Mouse (Mus musculus): ENCODE data around the gene Lrrc8d. TPM values are rescaled to one million over a fixed set of nuclear protein-coding genes. Genes with fewer than 3 reads are reported as not detected.

Gene Lrrc8d
- total and polyA plus RNA-seq, 3 experiments: 7.0 to 26.1 (median 16.6) TPM

GRCm38 (mm10) chr5:105669086-105669485 lies 30.7 kb upstream of the Lrrc8d start:
- H3K36me3 ChIP-seq (replicated peaks in 1 of 2; ENCODE audit: control insufficient read depth in 1 of 2, insufficient read depth in 1 of 2, low read length in 1 of 2): no peaks in the 10 kb centered on the region
- no peak overlapping the region for H3K4me3 ChIP-seq (replicated peaks in 1 of 3; ENCODE audit: low read depth in 2 of 3, low read length in 2 of 3, poor library complexity in 1 of 3)
- no peak overlapping the region for H3K4me2 ChIP-seq (ENCODE audit: insufficient read depth, low read depth, poor library complexity, severe bottlenecking)
- no peak for TF ChIP-seq ZC3H11A (IDR thresholded peaks at IDR 0.05; ENCODE audit: low read depth, low read length)
- TF ChIP-seq USF2 (conservative IDR thresholded peaks at IDR 0.05; ENCODE audit: low read depth, low read length): no peak
- TF ChIP-seq RCOR1 (conservative IDR thresholded peaks at IDR 0.05; ENCODE audit: low read depth, low read length): no peak
- TF ChIP-seq SIN3A (IDR thresholded peaks at IDR 0.05; ENCODE audit: low read length): no peak
- no peak for TF ChIP-seq ETS1 (conservative IDR thresholded peaks at IDR 0.05; ENCODE audit: low read depth, low read length)
- no peak for TF ChIP-seq BHLHE40 (IDR thresholded peaks at IDR 0.05; ENCODE audit: low read depth, low read length)
- no peak for TF ChIP-seq E2F4 (IDR thresholded peaks at IDR 0.05; ENCODE audit: insufficient replicate concordance, low read depth, low read length)
- TF ChIP-seq JUN (IDR thresholded peaks at IDR 0.05; ENCODE audit: insufficient read depth, low read depth, low read length): no peak
- no peak for TF ChIP-seq TBP (conservative IDR thresholded peaks at IDR 0.05; ENCODE audit: low read depth, low read length)
- TF ChIP-seq TCF12 (IDR thresholded peaks at IDR 0.05; ENCODE audit: low read depth, low read length): no peak
- no peak for TF ChIP-seq SMC3 (IDR thresholded peaks at IDR 0.05; ENCODE audit: low read depth, low read length)
- TF ChIP-seq MAFK (IDR thresholded peaks at IDR 0.05; ENCODE audit: insufficient replicate concordance, low read length): no peak
- no peak for TF ChIP-seq ZMIZ1 (IDR thresholded peaks at IDR 0.05; ENCODE audit: low read depth, low read length)
- no peak for TF ChIP-seq KAT2A (IDR thresholded peaks at IDR 0.05; ENCODE audit: insufficient replicate concordance, low read length)
- no peaks in the 10 kb centered on the region for H3K27me3 ChIP-seq (replicated peaks)
- H3K79me2 ChIP-seq (replicated peaks; ENCODE audit: control insufficient read depth, extremely low read depth, insufficient read depth, poor library complexity, severe bottlenecking): no peaks in the 10 kb centered on the region
- H3K27ac ChIP-seq (ENCODE audit: insufficient read depth, low read depth): no peak overlapping the region
- DNase-seq (ENCODE audit: extremely low read depth): no peak
- dilution Hi-C loops (cut with MboI; ENCODE audit: extremely low pct_ligation_motif_present, extremely low pct_unique_long_range_greater_than_20kb, low sequenced_read_pairs): no loop called here
- no peak overlapping the region for H3K9ac ChIP-seq (ENCODE audit: insufficient read depth, low read depth)
- in situ Hi-C loops (cut with MboI; ENCODE audit: low pct_ligation_motif_present, low pct_unique_long_range_greater_than_20kb, low sequenced_read_pairs): no loop called here
- H3K4me1 ChIP-seq (ENCODE audit: control insufficient read depth in 1 of 2, insufficient read depth in 2 of 2): peaks cover 0 to 2% of the 10 kb centered on the region in 2 experiments; a peak in 1 of 4 replicates
- H3K9me3 ChIP-seq (replicated peaks; ENCODE audit: low read length): no peaks in the 10 kb centered on the region

- dilution Hi-C loops (cut with MboI; ENCODE audit: extremely low pct_ligation_motif_present, extremely low pct_unique_long_range_greater_than_20kb, low sequenced_read_pairs): no loop called here
- DNase-seq (ENCODE audit: extremely low read depth): no peak
Measured at GRCm38 (mm10) chr5:105669508-105670353, 30.0 kb upstream of the Lrrc8d start.

More at GRCm38 (mm10) chr5:105669508-105670353, 30.0 kb upstream of the Lrrc8d start:
- no peak overlapping the region for H3K4me3 ChIP-seq (replicated peaks in 1 of 3; ENCODE audit: low read depth in 2 of 3, low read length in 2 of 3, poor library complexity in 1 of 3)
- no peak overlapping the region for H3K27ac ChIP-seq (ENCODE audit: insufficient read depth, low read depth)
- in situ Hi-C loops (cut with MboI; ENCODE audit: low pct_ligation_motif_present, low pct_unique_long_range_greater_than_20kb, low sequenced_read_pairs): no loop called here
- H3K36me3 ChIP-seq (replicated peaks in 1 of 2; ENCODE audit: control insufficient read depth in 1 of 2, insufficient read depth in 1 of 2, low read length in 1 of 2): no peaks in the 10 kb centered on the region
- H3K9me3 ChIP-seq (replicated peaks; ENCODE audit: low read length): no peaks in the 10 kb centered on the region
- peaks cover 0 to 3% of the 10 kb centered on the region in 2 experiments; a peak in 2 of 4 replicates for H3K4me1 ChIP-seq (ENCODE audit: control insufficient read depth in 1 of 2, insufficient read depth in 2 of 2)
- no peak overlapping the region for H3K4me2 ChIP-seq (ENCODE audit: insufficient read depth, low read depth, poor library complexity, severe bottlenecking)
- no peaks in the 10 kb centered on the region for H3K27me3 ChIP-seq (replicated peaks)
- H3K79me2 ChIP-seq (replicated peaks; ENCODE audit: control insufficient read depth, extremely low read depth, insufficient read depth, poor library complexity, severe bottlenecking): no peaks in the 10 kb centered on the region
- TF ChIP-seq MAX (IDR thresholded peaks at IDR 0.05; ENCODE audit: low read length) (no peak), SMC3 (IDR thresholded peaks at IDR 0.05; ENCODE audit: low read depth, low read length) (no peak), PAX5 (IDR thresholded peaks at IDR 0.05; ENCODE audit: low read length) (no peak), ZNF384 (IDR thresholded peaks at IDR 0.05; ENCODE audit: low read depth, low read length) (no peak), ZKSCAN1 (IDR thresholded peaks at IDR 0.05; ENCODE audit: borderline replicate concordance, low read depth, low read length) (no peak), ZC3H11A (IDR thresholded peaks at IDR 0.05; ENCODE audit: low read depth, low read length) (no peak), TCF12 (IDR thresholded peaks at IDR 0.05; ENCODE audit: low read depth, low read length) (no peak)
- H3K9ac ChIP-seq (ENCODE audit: insufficient read depth, low read depth): no peak overlapping the region

Data from CH12.LX (cell line).